Mouse (Mus musculus) cerebellum, postnatal 10 days (tissue): ENCODE results near the gene Nuak2.
A peak's percentile ranks its signal among the peaks of the same experiment; 100 is the strongest.

Source experiments
- DNase-seq, 2 experiments: peaks; one replicate each; pipeline ENCODE4 v3.0.0; 2021; ENCODE audit warnings: mixed read lengths in 2 of 2

The Nuak2 gene

GRCm38 (mm10) chr1:132328565-132328964 is 12.6 kb downstream of the Nuak2 start:
- no peak for DNase-seq

- DNase-seq: no peak
Observed at GRCm38 (mm10) chr1:132329656-132330055, 13.7 kb downstream of the Nuak2 start.

GRCm38 (mm10) chr1:132330397-132330796 is 14.5 kb downstream of the Nuak2 start:
- DNase-seq: peak; percentile 75 to 77

GRCm38 (mm10) chr1:132331283-132331682 is 15.4 kb downstream of the Nuak2 start:
- DNase-seq: no peak

GRCm38 (mm10) chr1:132333201-132333600 is 17.3 kb downstream of the Nuak2 start:
- no peak for DNase-seq

GRCm38 (mm10) chr1:132333675-132334141 is 17.8 kb downstream of the Nuak2 start:
- peak in 1 of 2 experiments; percentile 59 for DNase-seq

- no peak for DNase-seq
Observed at GRCm38 (mm10) chr1:132334178-132334801, 18.4 kb downstream of the Nuak2 start.

GRCm38 (mm10) chr1:132335378-132335965 is 19.5 kb downstream of the Nuak2 start:
- no peak for DNase-seq

- no peak for DNase-seq
Observed at GRCm38 (mm10) chr1:132336921-132337320, 21.0 kb downstream of the Nuak2 start.

GRCm38 (mm10) chr1:132338027-132338660 is 22.2 kb downstream of the Nuak2 start:
- DNase-seq: no peak

GRCm38 (mm10) chr1:132341731-132342501 is 26.0 kb downstream of the Nuak2 start:
- no peak for DNase-seq

GRCm38 (mm10) chr1:132342518-132342917 is 26.6 kb downstream of the Nuak2 start:
- DNase-seq: no peak

GRCm38 (mm10) chr1:132343191-132343590 is 27.3 kb downstream of the Nuak2 start:
- DNase-seq: no peak

GRCm38 (mm10) chr1:132343656-132344055 is 27.7 kb downstream of the Nuak2 start:
- no peak for DNase-seq

- no peak for DNase-seq
Observed at GRCm38 (mm10) chr1:132345514-132345913, 29.6 kb downstream of the Nuak2 start.

GRCm38 (mm10) chr1:132346134-132346851 is 30.4 kb downstream of the Nuak2 start:
- no peak for DNase-seq

- no peak for DNase-seq
Observed at GRCm38 (mm10) chr1:132346951-132347350, 31.0 kb downstream of the Nuak2 start.

GRCm38 (mm10) chr1:132348401-132348800 is 32.5 kb downstream of the Nuak2 start:
- DNase-seq: no peak

- DNase-seq: peak in 1 of 2 experiments; percentile 29
Observed at GRCm38 (mm10) chr1:132349049-132349448, 33.1 kb downstream of the Nuak2 start.

GRCm38 (mm10) chr1:132349601-132350000 is 33.7 kb downstream of the Nuak2 start:
- peak in 1 of 2 experiments; percentile 55 for DNase-seq

- DNase-seq: no peak
Observed at GRCm38 (mm10) chr1:132351058-132351457, 35.1 kb downstream of the Nuak2 start.

- DNase-seq: no peak
Observed at GRCm38 (mm10) chr1:132353389-132353788, 37.5 kb downstream of the Nuak2 start.

GRCm38 (mm10) chr1:132354234-132354633 is 38.3 kb downstream of the Nuak2 start:
- DNase-seq: no peak
